Mouse (Mus musculus) forebrain, embryonic 12.5 days (tissue): ENCODE data around the gene Orc5. TPM values are rescaled to one million over a fixed set of nuclear protein-coding genes. Genes with fewer than 3 reads are reported as not detected.

Experiments
- ATAC-seq: fragments of 200-750 bp; cut with Nextera tagmentation; 2 replicates; pipeline ENCODE4 v1.8.0; 2017; ENCODE audit warnings: moderate TSS enrichment; ENCODE audit not compliant: low FRiP score
- H3K27ac ChIP-seq: fragments of 300-500 bp; sonication (generic); 2 replicates; pipeline ENCODE4 v1.5.1; 2016; ENCODE audit warnings: mild to moderate bottlenecking
- H3K27me3 ChIP-seq: fragments of 300-500 bp; sonication (generic); 2 replicates; pipeline ENCODE4 v1.6.1; 2016; ENCODE audit warnings: mild to moderate bottlenecking
- H3K36me3 ChIP-seq: fragments of 300-500 bp; sonication (generic); replicated peaks from 2 replicates; pipeline ENCODE4 v1.6.1; 2016; ENCODE audit warnings: mild to moderate bottlenecking
- H3K4me1 ChIP-seq: fragments of 300-500 bp; sonication (generic); 2 replicates; pipeline ENCODE4 v1.6.1; 2016
- H3K4me2 ChIP-seq: fragments of 300-500 bp; sonication (generic); 2 replicates; pipeline ENCODE4 v1.6.1; 2016; ENCODE audit warnings: mild to moderate bottlenecking, moderate library complexity
- H3K4me3 ChIP-seq: fragments of 300-500 bp; sonication (generic); replicated peaks from 2 replicates; pipeline ENCODE4 v1.5.1; 2016; ENCODE audit warnings: mild to moderate bottlenecking
- H3K9ac ChIP-seq: fragments of 300-500 bp; sonication (generic); 2 replicates; pipeline ENCODE4 v1.6.1; 2016; ENCODE audit warnings: mild to moderate bottlenecking
- H3K9me3 ChIP-seq: fragments of 300-500 bp; sonication (generic); 2 replicates; pipeline ENCODE4 v1.6.1; 2016
- WGBS: fragments of 180-500 bp; shearing (Covaris S2); methylation state at CpG from one replicate; pipeline ENCODE4 v1.1.7; 2016; 5-methylcytosine and 5-hydroxymethylcytosine counted together
- polyA plus RNA-seq: library from polyadenylated mRNA; unstranded; fragments of >200 nt; fragmentation: Nextera tagmentation; extraction: Ambion mirVana; gene quantifications from 2 replicates; pipeline ENCODE4 v1.2.1, GENCODE M21; 2016

Gene Orc5
- polyA plus RNA-seq, 1 experiment from 2014 or later = 39.8 TPM

DNA sequence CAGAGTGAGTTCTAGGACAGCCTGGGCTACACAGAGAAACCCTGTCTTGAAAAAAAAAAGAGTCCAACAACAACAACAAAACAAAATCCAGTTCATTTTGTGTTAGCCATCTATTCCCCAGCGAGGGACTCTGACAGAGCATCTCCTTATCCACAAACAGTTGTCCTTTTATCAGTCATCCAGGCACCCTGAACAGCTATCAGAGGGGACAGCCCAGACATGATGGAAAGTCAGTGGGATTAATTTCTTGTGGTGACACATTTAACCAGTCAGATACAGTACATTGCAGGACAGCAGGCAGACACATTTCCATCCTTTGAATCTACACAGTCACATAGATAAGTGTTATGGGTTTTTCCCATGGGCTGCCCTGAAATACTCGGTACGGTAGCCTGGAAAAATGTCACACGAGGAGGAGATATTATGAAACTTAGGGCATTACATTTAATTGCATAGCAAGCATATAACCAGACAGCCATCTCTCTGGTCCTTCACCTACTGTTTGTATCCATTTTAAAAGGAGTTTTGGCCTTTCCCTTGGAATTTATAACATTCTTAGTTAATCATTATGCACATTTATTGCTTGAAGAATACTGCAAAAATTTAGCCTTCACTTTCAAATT, 7.4 kb upstream of the Orc5 start:
- 94% methylated on average over 4 of the region's 4 CpGs for WGBS
- no peaks in the 10 kb centered on the region for H3K27me3 ChIP-seq
- H3K4me2 ChIP-seq = no peak overlapping the region
- H3K4me3 ChIP-seq = no peak overlapping the region
- H3K36me3 ChIP-seq = no peaks in the 10 kb centered on the region
- H3K4me1 ChIP-seq = no peaks in the 10 kb centered on the region
- no peak overlapping the region for H3K9ac ChIP-seq
- no peak overlapping the region for H3K27ac ChIP-seq
- no peaks in the 10 kb centered on the region for H3K9me3 ChIP-seq
- no peak for ATAC-seq

DNA sequence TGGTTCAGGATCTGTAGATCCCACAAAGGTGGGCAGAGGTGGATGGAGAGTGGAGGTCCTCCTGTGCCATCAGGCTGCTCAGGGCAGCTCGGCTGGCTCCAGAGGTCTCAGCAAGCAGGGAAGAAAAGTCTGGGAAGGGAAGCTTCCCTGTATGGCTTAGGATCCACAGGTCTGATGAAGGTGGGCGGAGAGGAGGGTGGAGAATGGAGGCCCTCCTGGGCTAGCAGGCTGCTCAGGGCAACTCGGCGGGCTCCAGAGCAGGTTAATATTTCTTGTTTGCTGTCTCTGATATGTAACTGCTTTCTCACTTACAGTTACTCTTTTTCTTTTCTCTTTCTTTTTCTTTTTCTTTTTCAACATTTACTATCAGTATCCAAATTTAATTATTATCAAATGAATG, 6.5 kb upstream of the Orc5 start:
- H3K36me3 ChIP-seq = no peaks in the 10 kb centered on the region
- no peaks in the 10 kb centered on the region for H3K27me3 ChIP-seq
- H3K4me1 ChIP-seq = no peaks in the 10 kb centered on the region
- no peaks in the 10 kb centered on the region for H3K9me3 ChIP-seq
- ATAC-seq = no peak
- no peak overlapping the region for H3K9ac ChIP-seq
- H3K4me2 ChIP-seq = no peak overlapping the region
- H3K27ac ChIP-seq = no peak overlapping the region
- H3K4me3 ChIP-seq = no peak overlapping the region
- WGBS = 82% methylated on average over 4 of the region's 4 CpGs

DNA sequence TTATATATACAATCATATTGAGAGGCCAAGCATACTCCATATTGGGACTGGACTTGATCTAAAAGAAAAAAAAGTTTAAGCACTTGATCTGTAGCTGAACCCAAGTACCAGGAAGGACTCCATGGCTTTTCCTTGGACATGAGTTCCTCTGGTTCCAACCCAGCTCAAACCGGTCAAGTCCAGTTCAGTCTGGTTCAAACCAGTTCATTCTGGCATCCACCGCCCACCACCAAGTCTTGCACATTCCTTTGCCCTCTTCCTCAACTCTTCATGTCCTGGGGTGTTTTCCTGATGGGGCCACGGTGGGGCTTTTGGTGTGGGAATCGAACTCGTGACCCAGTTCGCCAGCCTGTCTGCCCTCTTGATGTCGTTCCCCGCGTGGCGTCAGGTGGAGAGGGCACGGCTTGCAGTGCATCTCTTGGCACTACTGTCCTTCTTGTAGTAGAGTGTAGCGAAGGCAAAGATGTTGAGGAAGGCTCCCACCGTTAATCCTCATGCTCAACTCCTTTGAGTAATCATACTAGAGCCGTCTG, 2.1 kb upstream of the Orc5 start:
- Histone ChIP-seq H3K9me3 (no peaks in the 10 kb centered on the region), H3K27ac (no peak overlapping the region)
- 94% methylated on average over 14 of the region's 14 CpGs for WGBS

DNA sequence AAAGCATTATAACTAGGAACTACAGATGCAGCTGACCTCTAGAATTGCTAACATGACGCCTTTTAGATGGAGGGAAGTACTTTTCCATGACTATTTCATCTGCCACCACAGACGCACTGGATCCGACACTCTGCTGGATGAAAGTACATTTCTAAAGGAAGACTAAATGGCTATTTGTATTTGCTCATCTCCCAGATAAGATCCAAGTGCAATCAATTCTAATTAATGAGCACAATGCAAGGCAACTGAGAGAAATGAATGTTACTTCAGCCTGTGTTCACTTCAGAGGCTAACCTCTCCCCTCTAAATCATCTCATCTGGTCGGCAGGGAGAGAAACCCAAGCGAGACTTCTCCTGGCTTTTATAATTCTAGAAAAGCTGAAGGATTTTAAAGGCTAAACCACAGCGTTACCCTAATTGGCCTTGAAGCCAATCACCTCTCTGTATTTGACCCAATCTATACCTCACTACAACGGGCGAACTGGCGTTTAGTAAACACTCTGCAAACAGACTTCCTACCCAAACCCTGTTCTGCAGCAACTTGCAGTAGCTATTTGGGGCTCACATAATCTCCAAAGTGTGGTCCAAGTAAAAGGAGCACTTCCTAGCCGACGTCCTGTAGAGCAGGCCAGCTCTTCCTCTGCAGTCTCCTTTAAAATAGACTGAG, 730 bp downstream of the Orc5 start:
- ATAC-seq = no peak; the same call in 1 of the 2 replicates
- Histone ChIP-seq H3K4me1 (peaks cover 8% of the 10 kb centered on the region), H3K27ac (peak overlapping the region; percentile 68), H3K9me3 (no peaks in the 10 kb centered on the region), H3K27me3 (no peaks in the 10 kb centered on the region), H3K4me3 (peak overlapping the region; percentile 66), H3K9ac (peak overlapping the region; percentile 78), H3K36me3 (peaks cover 26% of the 10 kb centered on the region), H3K4me2 (peak overlapping the region; percentile 63)
- WGBS = 9% methylated on average over 11 of the region's 11 CpGs

More for the DNA sequence above, 2.1 kb upstream of the Orc5 start:
- no peak overlapping the region for H3K4me2 ChIP-seq
- peaks cover 8% of the 10 kb centered on the region for H3K4me1 ChIP-seq
- H3K4me3 ChIP-seq = no peak overlapping the region
- 0 out of 2 replicates have a peak, but pooled peaks cover 5% of the 10 kb centered on the region for H3K36me3 ChIP-seq
- no peak overlapping the region for H3K9ac ChIP-seq
- H3K27me3 ChIP-seq = no peaks in the 10 kb centered on the region
- ATAC-seq = no peak

DNA sequence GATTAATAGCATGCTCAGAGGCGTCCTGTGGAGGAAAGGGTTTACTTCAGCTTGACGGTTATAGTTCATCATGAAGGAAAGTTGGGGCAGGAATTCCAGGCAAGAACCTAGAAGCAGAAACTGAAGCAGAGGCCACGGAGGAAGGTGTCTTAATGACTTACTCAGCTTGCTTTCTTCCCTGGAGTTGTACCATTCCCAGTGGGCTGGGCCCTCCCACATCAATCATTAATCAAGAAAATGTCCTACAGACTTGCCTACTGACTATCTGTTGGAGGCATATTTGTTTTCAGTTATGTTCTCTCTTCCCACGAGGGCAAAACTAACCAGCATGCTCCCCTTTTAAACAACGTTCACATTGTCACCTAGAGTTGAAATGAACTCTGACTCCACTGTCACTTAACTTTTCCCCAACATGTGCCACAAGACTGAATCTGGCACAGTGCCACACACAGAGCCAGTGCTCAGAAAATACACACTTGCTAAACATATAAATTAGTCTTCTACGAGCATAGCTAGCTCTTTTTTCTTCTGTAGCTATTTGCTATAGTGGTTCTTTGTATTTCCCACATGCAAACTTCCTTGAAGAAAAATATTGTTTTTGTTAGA, 1.6 kb downstream of the Orc5 start:
- H3K4me1 ChIP-seq = peaks cover 8% of the 10 kb centered on the region
- no peak overlapping the region for H3K4me3 ChIP-seq
- H3K36me3 ChIP-seq = peaks cover 32% of the 10 kb centered on the region
- H3K9me3 ChIP-seq = no peaks in the 10 kb centered on the region
- no peak overlapping the region for H3K9ac ChIP-seq
- 86% methylated on average over 6 of the region's 6 CpGs for WGBS
- no peak for ATAC-seq
- 0 out of 2 replicates have a peak overlapping the region, but pooled peaks have one; percentile 63 for H3K4me2 ChIP-seq
- no peak overlapping the region for H3K27ac ChIP-seq
- H3K27me3 ChIP-seq = no peaks in the 10 kb centered on the region

DNA sequence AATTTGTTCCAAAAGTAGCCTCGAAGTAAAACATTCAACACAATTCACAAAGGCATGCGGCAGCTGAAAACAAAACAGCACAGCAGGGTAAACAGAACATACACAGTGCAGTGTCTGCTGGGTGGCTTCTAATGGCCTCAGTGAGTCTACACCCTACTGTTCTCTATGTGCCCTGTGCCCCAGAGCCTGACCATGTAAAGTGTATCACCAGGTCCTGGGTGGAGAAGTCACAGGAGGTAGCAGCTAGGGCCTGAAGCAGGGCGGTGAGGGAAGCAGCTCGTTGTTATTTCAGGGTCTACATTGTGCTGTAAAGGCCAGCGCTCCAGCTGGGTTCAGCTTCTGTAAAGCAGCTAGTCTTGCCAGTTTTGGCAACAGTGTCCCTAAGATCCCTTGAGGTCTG, 3.7 kb downstream of the Orc5 start:
- WGBS = 93% methylated on average over 5 of the region's 5 CpGs
- Histone ChIP-seq H3K27ac (no peak overlapping the region), H3K9me3 (no peaks in the 10 kb centered on the region), H3K36me3 (peaks cover 42% of the 10 kb centered on the region), H3K4me2 (no peak overlapping the region), H3K9ac (no peak overlapping the region), H3K27me3 (no peaks in the 10 kb centered on the region), H3K4me1 (peaks cover 8% of the 10 kb centered on the region), H3K4me3 (no peak overlapping the region)
- ATAC-seq = no peak

DNA sequence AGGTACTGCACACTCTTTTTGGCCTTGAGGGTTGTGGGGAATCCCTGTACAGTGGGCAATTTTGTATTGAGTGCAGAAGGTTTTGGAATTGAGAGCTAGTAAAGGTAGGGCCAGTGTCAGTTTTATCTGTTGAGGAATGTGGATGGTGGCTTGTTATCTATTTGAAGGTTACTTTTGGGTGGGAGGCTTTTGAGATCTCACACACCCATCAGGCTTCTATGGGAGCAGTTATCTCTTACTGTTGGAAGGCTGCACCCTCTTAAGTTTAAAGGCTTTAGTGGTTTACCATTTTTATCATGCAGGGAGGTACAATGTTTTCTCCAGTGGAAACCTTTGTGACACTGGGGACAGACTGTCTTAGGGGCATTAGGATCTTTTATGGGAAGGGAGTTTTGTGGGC, 4.9 kb downstream of the Orc5 start:
- Histone ChIP-seq H3K9ac (no peak overlapping the region), H3K4me1 (peaks cover 8% of the 10 kb centered on the region), H3K36me3 (peaks cover 42% of the 10 kb centered on the region), H3K27me3 (no peaks in the 10 kb centered on the region), H3K4me2 (no peak overlapping the region), H3K9me3 (no peaks in the 10 kb centered on the region), H3K4me3 (no peak overlapping the region), H3K27ac (no peak overlapping the region)
- ATAC-seq = no peak

DNA sequence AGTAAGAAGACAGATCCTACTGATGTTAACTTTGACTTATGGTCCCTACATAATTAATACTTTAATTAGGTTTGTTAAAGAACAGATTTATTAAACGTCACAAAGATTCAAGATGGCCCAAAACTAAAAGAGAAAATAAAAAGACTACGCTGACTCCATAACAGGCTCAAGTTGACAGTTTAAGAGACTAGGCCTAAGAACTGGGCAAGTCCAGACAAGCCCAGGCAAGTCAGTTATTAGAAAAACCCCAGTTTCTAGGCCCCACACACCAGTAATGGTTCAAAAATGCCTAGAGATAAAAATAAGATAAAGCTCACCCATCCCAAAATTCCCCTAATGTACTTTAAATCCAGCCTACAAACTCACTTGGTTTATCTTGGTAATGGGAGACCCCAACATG, 7.6 kb downstream of the Orc5 start:
- H3K9me3 ChIP-seq = no peaks in the 10 kb centered on the region
- no peak overlapping the region for H3K4me2 ChIP-seq
- no peak for ATAC-seq
- 95% methylated on average over 2 of the region's 2 CpGs for WGBS
- no peaks in the 10 kb centered on the region for H3K4me1 ChIP-seq
- H3K9ac ChIP-seq = no peak overlapping the region
- H3K36me3 ChIP-seq = peaks cover 41% of the 10 kb centered on the region
- H3K27ac ChIP-seq = no peak overlapping the region
- H3K4me3 ChIP-seq = no peak overlapping the region
- no peaks in the 10 kb centered on the region for H3K27me3 ChIP-seq

DNA sequence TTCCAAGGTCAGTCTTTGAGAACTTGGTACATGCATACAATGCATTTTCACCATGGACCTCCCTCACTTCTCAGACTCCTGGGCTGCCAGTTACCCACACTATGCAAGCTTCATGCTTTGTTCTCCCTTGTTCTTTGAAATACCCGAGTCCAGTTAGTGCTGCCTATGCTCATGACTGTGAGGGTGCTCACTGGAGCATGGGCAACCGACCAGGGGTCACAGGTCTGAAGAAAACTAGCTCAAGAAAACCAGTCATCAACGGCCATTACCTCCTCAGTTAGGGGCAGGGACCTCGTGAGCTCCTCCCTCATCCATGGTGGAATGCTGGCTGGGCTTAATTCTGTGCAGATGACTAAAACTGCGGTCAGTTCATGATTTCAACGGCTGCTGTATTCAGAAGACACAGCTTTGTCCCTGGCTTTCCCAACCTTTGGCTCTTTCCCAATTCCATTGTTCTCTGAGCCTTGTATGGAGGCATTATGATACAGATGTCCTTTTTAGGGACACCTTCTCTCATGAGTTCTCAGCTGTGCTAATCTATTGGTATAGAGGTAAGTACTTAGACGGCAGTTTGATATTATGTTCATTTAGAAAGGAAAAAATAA, 11.1 kb downstream of the Orc5 start:
- 86% methylated on average over 7 of the region's 7 CpGs for WGBS
- no peaks in the 10 kb centered on the region for H3K27me3 ChIP-seq

DNA sequence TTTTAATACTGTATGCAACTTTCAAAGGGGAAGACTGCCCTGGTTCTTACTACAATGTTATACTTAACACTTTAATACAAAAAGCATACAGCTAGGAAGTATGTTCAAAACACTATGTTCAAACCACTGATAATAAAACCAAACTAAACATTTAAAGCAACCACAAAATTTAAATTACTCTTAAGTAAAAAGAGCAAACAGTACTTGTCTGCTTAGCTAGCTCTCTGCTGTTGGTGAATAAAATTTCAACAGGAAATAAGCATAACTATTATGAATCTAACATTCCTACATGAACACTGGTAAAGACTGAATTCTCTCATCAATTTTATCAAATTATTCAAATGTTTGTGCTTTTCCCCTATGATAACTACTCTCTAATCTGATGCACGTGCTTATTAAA, 13.5 kb downstream of the Orc5 start:
- Histone ChIP-seq H3K27me3 (no peaks in the 10 kb centered on the region), H3K36me3 (peaks cover 14% of the 10 kb centered on the region), H3K9ac (no peak overlapping the region), H3K27ac (no peak overlapping the region), H3K4me2 (no peak overlapping the region), H3K4me1 (no peaks in the 10 kb centered on the region), H3K4me3 (no peak overlapping the region), H3K9me3 (no peaks in the 10 kb centered on the region)
- ATAC-seq = no peak
- WGBS = 94% methylated on average over 1 of the region's 1 CpGs

More for the DNA sequence above, 11.1 kb downstream of the Orc5 start:
- Histone ChIP-seq H3K9ac (no peak overlapping the region), H3K36me3 (peaks cover 26% of the 10 kb centered on the region), H3K4me2 (no peak overlapping the region), H3K4me1 (no peaks in the 10 kb centered on the region), H3K9me3 (no peaks in the 10 kb centered on the region), H3K27ac (no peak overlapping the region), H3K4me3 (no peak overlapping the region)
- ATAC-seq = no peak

DNA sequence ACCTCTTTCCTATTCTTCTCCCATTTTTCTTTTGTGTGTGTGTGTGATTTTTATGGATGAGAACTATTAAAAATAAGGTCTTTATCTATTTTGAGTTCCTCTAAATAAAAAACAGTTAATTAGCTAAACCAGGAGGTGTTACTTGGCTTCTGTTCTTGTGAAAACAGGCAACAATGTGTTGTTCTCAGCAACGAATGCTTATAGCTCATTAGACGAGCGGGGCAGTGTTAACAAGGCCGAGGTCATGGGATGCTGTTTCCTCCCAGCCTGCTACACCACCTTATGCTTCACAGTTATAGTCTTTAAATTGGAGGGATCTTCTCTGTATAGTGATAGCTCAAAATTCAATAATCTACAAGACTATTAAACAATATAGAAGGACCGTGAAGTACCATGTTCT, 17.7 kb downstream of the Orc5 start:
- 67% methylated on average over 5 of the region's 5 CpGs for WGBS
- no peaks in the 10 kb centered on the region for H3K4me1 ChIP-seq
- peak; percentile 36; the same call in 1 of the 2 replicates for ATAC-seq
- H3K9me3 ChIP-seq = no peaks in the 10 kb centered on the region
- H3K4me2 ChIP-seq = no peak overlapping the region
- H3K9ac ChIP-seq = no peak overlapping the region
- no peaks in the 10 kb centered on the region for H3K27me3 ChIP-seq
- no peak overlapping the region for H3K27ac ChIP-seq
- H3K4me3 ChIP-seq = no peak overlapping the region
- H3K36me3 ChIP-seq = peaks cover 28% of the 10 kb centered on the region

DNA sequence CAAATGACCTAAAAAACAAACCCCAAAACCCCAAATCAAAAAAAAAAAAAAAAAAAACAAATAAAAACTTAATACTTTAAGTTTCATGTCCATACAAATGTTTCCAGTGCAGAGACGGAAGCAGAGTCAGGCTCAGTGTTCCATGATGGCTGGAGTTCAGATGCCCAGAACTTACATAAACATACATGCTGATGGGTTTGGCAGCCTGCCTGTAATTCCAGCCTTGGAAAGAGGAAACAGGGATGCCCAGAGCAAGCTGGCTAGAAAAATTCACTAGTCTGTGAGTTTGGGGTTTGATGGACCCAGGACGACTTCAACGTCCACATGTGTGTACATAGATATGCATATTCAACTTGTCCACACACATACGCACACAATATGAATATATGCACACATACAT, 27.6 kb downstream of the Orc5 start:
- Histone ChIP-seq H3K36me3 (peaks cover 16% of the 10 kb centered on the region), H3K27me3 (no peaks in the 10 kb centered on the region), H3K4me2 (no peak overlapping the region), H3K4me1 (no peaks in the 10 kb centered on the region), H3K27ac (no peak overlapping the region), H3K9me3 (no peaks in the 10 kb centered on the region), H3K9ac (no peak overlapping the region), H3K4me3 (no peak overlapping the region)
- ATAC-seq = no peak
- 94% methylated on average over 4 of the region's 4 CpGs for WGBS
